Mouse (Mus musculus) cerebellum, postnatal 25 days (tissue): ENCODE data around the gene Vmn1r179.
"Not testable (repeated sequence)": the region's sequence is repeated elsewhere in the genome, so short reads cannot be mapped to it uniquely, and the experiment has no call there.

Experiments used
- DNase-seq, 2 experiments: peaks; one replicate each; pipeline ENCODE4 v3.0.0; 2021; ENCODE audit warnings: mixed read lengths in 2 of 2

Vmn1r179 gene

DNA sequence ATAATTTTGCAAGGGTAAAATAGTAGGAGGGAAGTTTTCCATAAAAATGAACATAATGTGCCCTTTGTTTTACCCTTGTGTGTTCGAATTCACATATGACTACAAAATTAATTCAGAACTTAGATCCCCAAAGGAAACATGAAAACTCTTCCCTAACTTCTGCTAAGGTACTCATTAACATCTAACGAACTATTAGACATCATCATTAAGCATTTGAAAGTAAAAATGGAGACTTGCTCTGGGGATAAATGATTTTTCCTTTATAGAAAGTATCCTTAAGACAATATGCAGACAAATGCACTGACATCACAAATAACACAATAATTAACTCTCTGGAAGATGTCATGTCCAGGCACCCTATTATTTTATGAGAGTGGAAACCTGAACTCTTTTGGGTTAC, at the start of gene Vmn1r179:
Gene Vmn1r179, plus strand, starts transcription at position 301 of the 400 bp plus-strand sequence.
- DNase-seq: no peak

- DNase-seq: no peak
These were observed 35.1 kb upstream of the Vmn1r179 start, which contains the start of gene Vmn1r178 for GRCm38 (mm10) chr7:23891709-23892108. Gene Vmn1r178 (plus strand): TSS chr7:23892009.

DNA sequence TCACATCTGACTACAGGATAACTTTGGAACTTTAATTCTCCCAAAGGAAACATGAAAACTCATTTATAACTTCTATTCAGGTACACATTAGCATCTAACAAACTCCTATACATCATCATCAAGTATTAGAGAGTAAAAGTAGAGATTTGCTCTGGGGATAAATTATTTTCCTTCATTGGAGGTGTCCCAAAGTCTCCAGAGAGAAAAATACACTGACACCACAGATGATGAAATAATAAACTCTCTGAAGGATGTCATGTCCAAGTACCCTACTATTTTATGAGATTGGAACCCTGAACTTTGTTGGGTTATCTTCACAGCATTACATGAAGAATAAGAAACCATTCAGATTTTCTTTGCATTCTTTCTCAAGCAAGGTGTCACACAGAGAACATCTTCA, 23.6 kb downstream of the Vmn1r179 start, which contains the start of gene Vmn1r180:
Gene Vmn1r180, plus strand, starts transcription at position 301 of the 400 bp plus-strand sequence.
- DNase-seq: no peak

DNA sequence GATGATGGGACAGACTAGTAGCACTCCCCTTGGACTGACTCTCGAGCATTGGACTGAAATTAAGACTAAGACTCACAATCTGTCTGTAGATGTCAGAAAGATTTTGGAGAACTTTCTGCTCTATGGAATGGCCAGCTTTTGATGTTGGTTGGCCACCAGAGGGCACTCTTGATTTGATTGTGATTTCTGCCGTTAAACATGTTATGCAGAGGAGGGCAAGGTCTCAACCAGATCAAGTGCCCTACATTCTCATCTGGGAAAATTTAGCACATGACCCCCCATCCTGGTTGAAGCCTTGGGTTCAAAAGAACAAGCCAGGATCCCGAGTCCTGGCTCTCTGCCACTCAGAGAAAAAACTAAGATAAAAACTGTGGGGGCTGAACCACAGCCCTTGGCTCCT, 41.3 kb downstream of the Vmn1r179 start:
- DNase-seq: peak; percentile 11 to 23

GRCm38 (mm10) chr7:23974315-23974714, 47.5 kb downstream of the Vmn1r179 start, which contains the start of gene Vmn1r181:
Gene Vmn1r181 (plus strand): TSS chr7:23974615.
- DNase-seq: not testable (repeated sequence)
